Mouse (Mus musculus): ENCODE data around the gene Susd5. TPM values are rescaled to one million over a fixed set of nuclear protein-coding genes. Genes with fewer than 3 reads are reported as not detected.

Susd5 gene
- polyA plus RNA-seq, 1 experiment from 2014 or later: 0.53 TPM

DNA sequence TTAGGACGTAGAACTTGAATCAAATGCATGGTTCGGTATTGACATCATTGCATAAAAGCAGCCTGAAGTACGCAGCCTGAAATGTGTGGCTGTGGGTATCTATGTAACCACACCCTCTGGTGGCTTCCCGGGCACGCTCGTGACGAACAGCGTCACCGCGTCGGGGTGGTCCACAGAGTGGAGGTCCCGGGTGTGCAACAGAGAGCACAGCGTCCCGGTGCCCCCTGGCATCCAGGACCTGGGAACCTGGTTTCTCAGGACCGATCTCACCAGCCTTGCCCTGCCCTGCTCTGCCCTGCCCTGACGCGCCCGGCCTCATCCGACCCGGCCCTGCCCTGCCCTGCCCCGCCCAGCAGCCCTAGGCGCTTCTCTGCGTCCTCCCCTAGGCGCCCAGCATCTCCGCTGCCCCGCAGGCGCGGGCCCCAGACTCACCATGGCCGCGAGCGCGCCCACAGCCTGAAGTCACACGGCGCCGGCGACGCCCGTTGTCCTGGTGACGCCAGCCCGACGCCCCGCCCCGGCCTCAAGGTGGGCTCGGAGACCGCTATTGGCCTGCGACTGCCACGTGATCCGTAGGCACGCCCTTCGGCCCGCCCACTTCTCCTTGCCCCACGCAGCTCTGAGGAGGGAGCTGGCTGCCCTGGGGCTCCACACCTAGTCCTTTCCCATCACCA, 30.5 kb upstream of the Susd5 start:
- peak; percentile 84 for ATAC-seq (replicated peaks; ENCODE audit: insufficient number of reproducible peaks, insufficient read depth, low FRiP score, low read depth)
- Histone ChIP-seq H3K4me3 (peak overlapping the region; percentile 77), H3K9me3 (replicated peaks) (no peaks in the 10 kb centered on the region), H3K27ac (no peak overlapping the region), H3K9ac (peak overlapping the region; percentile 56), H3K4me2 (peak overlapping the region; percentile 94), H3K4me1 (replicated peaks) (peaks cover 15% of the 10 kb centered on the region), H3K27me3 (no peaks in the 10 kb centered on the region), H3K36me3 (no peaks in the 10 kb centered on the region)
- WGBS: under 1% methylated on average over 52 of the region's 52 CpGs

DNA sequence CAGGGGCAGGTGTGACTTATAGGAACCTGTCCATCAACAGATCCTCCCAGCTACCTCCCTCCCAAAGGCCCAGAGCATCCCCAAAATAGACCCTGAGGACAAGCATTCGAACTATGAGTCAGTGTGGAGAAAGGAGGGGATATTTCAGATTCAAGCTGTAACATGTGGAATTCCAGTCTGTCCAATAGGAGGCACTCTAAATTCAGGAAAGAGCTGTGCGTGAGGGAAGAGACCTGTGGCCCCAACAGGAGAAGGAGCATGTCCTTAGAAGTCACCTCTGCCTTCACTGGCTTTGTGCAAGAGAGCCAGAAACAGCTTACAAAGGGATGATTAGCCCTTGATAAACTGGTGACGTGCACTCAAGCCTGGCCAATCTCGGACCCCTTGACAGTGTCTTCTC, 16.0 kb upstream of the Susd5 start:
- Histone ChIP-seq H3K4me2 (no peak overlapping the region), H3K27me3 (0 out of 2 replicates have a peak, but pooled peaks cover 3% of the 10 kb centered on the region), H3K27ac (no peak overlapping the region), H3K4me3 (no peak overlapping the region), H3K9me3 (replicated peaks) (no peaks in the 10 kb centered on the region), H3K36me3 (no peaks in the 10 kb centered on the region), H3K9ac (no peak overlapping the region), H3K4me1 (replicated peaks) (no peaks in the 10 kb centered on the region)
- no peak for ATAC-seq (replicated peaks; ENCODE audit: insufficient number of reproducible peaks, insufficient read depth, low FRiP score, low read depth)
- WGBS: 47% methylated on average over 4 of the region's 4 CpGs

DNA sequence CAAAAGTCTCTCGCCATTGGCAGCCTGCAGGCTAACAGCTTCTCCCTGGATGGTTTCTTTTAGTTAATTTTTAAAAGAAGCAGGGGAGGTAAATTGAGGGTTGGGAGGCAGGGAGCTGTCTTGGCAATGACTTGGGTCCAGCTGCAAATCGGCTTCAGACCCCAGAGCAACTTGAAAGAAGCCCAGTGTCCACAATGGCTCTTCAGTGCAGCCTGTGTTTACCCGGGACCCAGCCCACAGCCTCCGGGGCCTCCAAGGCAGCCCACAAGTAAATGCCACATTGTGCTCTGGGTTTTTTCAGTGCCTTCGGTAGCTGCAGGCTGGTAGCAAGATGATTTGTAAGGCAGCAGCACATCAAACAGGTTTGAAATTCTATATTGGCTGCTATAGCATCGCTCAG, 14.4 kb upstream of the Susd5 start:
- no peak overlapping the region for H3K9ac ChIP-seq

DNA sequence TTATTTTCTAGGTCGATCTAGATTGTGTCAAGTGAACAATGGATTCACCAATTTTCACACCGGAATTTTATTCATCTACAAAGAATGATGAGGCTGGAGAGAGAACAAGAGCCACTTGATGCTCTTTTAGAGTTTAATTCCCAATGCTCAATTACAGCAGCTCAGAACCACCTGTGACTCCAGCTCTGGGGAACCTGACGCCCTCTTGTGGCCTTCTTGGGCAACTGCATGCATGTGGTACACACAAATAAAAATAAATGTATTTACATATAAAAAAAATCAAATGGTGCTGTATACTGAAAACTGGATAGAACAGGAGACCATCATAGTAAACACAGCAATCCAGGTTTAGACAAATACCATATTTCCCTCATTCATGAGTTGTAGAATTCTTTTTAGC, 12.5 kb upstream of the Susd5 start:
- no peak overlapping the region for H3K27ac ChIP-seq
- no peaks in the 10 kb centered on the region for H3K36me3 ChIP-seq
- H3K4me1 ChIP-seq (replicated peaks): no peaks in the 10 kb centered on the region
- 0 out of 2 replicates have a peak, but pooled peaks cover 3% of the 10 kb centered on the region for H3K27me3 ChIP-seq
- H3K9ac ChIP-seq: no peak overlapping the region
- ATAC-seq (replicated peaks; ENCODE audit: insufficient number of reproducible peaks, insufficient read depth, low FRiP score, low read depth): no peak
- H3K9me3 ChIP-seq (replicated peaks): no peaks in the 10 kb centered on the region
- WGBS: 56% methylated on average over 3 of the region's 3 CpGs
- no peak overlapping the region for H3K4me3 ChIP-seq
- H3K4me2 ChIP-seq: no peak overlapping the region

More for the DNA sequence above, 14.4 kb upstream of the Susd5 start:
- Histone ChIP-seq H3K4me3 (no peak overlapping the region), H3K36me3 (no peaks in the 10 kb centered on the region), H3K27ac (no peak overlapping the region), H3K4me1 (replicated peaks) (no peaks in the 10 kb centered on the region), H3K9me3 (replicated peaks) (no peaks in the 10 kb centered on the region), H3K4me2 (no peak overlapping the region), H3K27me3 (0 out of 2 replicates have a peak, but pooled peaks cover 3% of the 10 kb centered on the region)
- ATAC-seq (replicated peaks; ENCODE audit: insufficient number of reproducible peaks, insufficient read depth, low FRiP score, low read depth): no peak
- WGBS: 58% methylated on average over 6 of the region's 6 CpGs

DNA sequence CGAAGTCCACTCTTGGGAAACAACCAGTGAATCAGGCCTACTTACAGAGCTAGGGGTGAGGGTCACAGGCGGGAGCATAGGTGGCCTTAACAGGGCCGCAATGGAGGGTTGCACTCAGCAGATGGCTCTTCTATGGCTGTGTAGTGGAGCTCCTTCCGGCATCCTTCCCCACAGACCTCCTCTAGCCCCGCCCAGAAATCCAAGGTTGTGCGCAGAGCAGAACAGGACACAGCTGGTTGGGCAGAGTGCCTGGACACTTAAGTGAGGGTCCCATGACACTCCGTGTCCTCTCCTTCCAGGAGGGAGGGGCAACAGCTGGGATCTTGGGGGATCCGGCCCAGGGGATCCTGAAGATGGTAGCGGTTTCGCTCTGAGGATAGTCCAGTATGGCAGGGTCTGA, 10.9 kb upstream of the Susd5 start, which contains the start of gene Fbxl2:
TSS of gene Fbxl2 (minus strand) at position 164 of the 400 bp plus-strand sequence.
- no peaks in the 10 kb centered on the region for H3K36me3 ChIP-seq
- H3K27ac ChIP-seq: no peak within 1 kb of the TSS
- no peak for ATAC-seq (replicated peaks; ENCODE audit: insufficient number of reproducible peaks, insufficient read depth, low FRiP score, low read depth)
- H3K27me3 ChIP-seq: 0 out of 2 replicates have a peak, but pooled peaks cover 3% of the 10 kb centered on the region
- H3K9ac ChIP-seq: no peak within 1 kb of the TSS
- H3K4me1 ChIP-seq (replicated peaks): no peaks in the 10 kb centered on the region
- WGBS: 81% methylated on average over 10 of the region's 10 CpGs
- no peak within 1 kb of the TSS for H3K4me2 ChIP-seq
- H3K4me3 ChIP-seq: no peak within 1 kb of the TSS
- no peaks in the 10 kb centered on the region for H3K9me3 ChIP-seq (replicated peaks)

DNA sequence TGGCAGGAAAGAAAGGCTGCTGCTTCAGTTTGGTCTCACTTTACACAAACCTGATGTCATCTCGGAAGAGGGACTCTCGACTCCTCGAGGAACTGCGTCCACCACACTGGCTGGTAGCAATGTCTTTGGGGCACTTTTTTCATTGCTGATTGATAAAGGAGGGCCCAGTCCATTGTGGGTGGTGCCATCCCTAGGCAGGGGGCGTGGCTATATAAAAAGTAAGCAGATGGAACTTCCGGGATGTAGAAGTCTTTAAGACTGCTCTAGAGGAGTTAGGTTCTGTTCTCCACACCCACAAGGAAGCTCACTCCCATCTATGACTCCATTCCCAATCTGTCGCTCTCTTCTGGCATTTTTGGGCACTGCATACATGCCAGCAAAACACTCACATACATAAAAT, 10.3 kb upstream of the Susd5 start:
- no peak for ATAC-seq (replicated peaks; ENCODE audit: insufficient number of reproducible peaks, insufficient read depth, low FRiP score, low read depth)
- Histone ChIP-seq H3K4me3 (no peak overlapping the region), H3K4me2 (no peak overlapping the region), H3K9me3 (replicated peaks) (no peaks in the 10 kb centered on the region), H3K9ac (no peak overlapping the region), H3K27me3 (0 out of 2 replicates have a peak, but pooled peaks cover 3% of the 10 kb centered on the region), H3K4me1 (replicated peaks) (no peaks in the 10 kb centered on the region), H3K27ac (no peak overlapping the region), H3K36me3 (no peaks in the 10 kb centered on the region)
- 81% methylated on average over 7 of the region's 7 CpGs for WGBS

DNA sequence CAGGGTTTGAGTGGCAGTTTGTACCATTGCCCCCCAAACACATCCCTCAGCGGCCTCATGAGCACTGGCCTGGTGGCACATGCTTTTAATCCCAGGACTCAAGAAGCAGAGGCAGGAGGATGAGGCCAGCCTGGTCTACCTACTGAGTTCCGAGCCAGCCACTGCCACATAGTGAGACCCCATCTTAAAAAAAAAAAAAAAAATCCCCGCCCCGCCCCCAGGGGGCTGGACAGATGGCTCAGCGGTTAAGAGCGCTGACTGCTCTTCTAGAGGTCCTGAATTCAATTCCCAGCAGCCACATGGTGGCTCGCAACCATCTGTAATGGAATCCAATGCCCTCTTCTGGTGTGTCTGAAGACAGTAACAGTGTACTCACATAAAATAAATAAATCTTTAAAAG, 6.8 kb upstream of the Susd5 start:
- no peak overlapping the region for H3K9ac ChIP-seq
- no peak overlapping the region for H3K4me2 ChIP-seq

DNA sequence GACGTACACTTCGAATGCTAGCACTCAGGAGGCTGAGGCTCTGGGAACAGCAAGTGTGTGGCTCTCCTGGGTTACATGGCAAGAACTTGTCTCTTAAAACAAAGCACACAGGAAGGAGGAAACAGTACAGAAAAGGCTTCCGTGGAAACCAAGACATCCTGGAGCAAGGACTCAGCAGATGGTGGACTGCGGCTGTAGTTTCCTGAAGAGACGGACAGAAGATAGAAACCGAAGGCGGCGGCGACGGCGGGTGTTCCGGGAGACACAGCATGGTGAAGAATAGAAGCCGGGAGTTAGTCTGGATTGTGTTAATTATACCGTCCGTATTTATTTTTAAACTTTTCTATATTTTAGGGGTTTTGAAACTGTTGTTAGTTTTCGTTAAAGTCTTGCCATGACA, 6.2 kb upstream of the Susd5 start:
- Histone ChIP-seq H3K9me3 (replicated peaks) (no peaks in the 10 kb centered on the region), H3K36me3 (no peaks in the 10 kb centered on the region), H3K4me2 (no peak overlapping the region), H3K27me3 (peaks cover 9% of the 10 kb centered on the region), H3K4me3 (no peak overlapping the region), H3K9ac (no peak overlapping the region), H3K4me1 (replicated peaks) (no peaks in the 10 kb centered on the region), H3K27ac (no peak overlapping the region)
- no peak for ATAC-seq (replicated peaks; ENCODE audit: insufficient number of reproducible peaks, insufficient read depth, low FRiP score, low read depth)
- WGBS: 86% methylated on average over 16 of the region's 16 CpGs

More for the DNA sequence above, 6.8 kb upstream of the Susd5 start:
- WGBS: 86% methylated on average over 7 of the region's 7 CpGs
- H3K4me1 ChIP-seq (replicated peaks): no peaks in the 10 kb centered on the region
- no peaks in the 10 kb centered on the region for H3K36me3 ChIP-seq
- no peak overlapping the region for H3K4me3 ChIP-seq
- no peak for ATAC-seq (replicated peaks; ENCODE audit: insufficient number of reproducible peaks, insufficient read depth, low FRiP score, low read depth)
- H3K9me3 ChIP-seq (replicated peaks): no peaks in the 10 kb centered on the region
- no peak overlapping the region for H3K27ac ChIP-seq
- H3K27me3 ChIP-seq: peaks cover 3% of the 10 kb centered on the region

DNA sequence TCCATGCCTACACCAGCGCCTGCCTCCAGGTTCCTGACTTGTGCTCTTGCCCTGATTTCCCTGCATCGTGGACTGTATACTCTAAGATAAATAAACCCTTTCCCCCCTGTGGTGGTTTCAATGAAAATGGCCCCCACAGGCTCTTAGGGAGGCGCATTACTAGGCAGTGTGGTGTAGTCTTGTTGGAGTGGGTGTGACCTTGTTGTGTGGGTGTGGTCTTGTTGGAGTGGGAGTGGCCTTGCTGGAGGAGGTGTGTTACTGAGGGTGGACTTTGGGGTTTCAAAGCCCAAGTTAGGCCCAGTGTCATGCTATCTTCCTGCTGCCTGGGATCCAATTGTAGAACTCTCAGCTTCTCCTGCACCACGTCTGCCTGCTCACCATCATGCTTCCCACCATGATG, 4.9 kb upstream of the Susd5 start:
- H3K9ac ChIP-seq: no peak overlapping the region
- H3K27me3 ChIP-seq: peaks cover 22% of the 10 kb centered on the region
- ATAC-seq (replicated peaks; ENCODE audit: insufficient number of reproducible peaks, insufficient read depth, low FRiP score, low read depth): no peak
- no peaks in the 10 kb centered on the region for H3K36me3 ChIP-seq
- no peak overlapping the region for H3K4me2 ChIP-seq
- H3K4me1 ChIP-seq (replicated peaks): peaks cover 2% of the 10 kb centered on the region; the same call in 1 of the 2 replicates
- no peak overlapping the region for H3K4me3 ChIP-seq
- no peak overlapping the region for H3K27ac ChIP-seq
- H3K9me3 ChIP-seq (replicated peaks): no peaks in the 10 kb centered on the region
- 72% methylated on average over 4 of the region's 4 CpGs for WGBS

DNA sequence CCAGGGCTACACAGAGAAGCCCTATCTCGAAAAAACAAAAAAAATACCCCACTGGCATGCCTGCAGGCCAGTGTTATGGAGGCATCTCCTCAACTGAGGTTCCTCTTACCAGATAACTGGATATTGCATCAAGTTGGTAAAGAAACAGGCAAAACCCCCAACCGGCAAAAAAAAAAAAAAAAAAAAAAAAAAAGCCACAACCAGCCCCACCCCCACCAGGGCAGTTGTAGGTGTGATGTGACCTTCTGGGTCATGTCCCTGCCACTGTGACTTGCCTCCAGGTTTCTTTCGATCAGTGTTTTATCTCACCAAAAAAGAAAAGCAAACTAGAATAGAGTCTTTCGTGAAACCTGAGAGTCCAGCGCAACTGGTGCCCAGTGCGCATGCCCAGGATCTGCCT, 4.1 kb upstream of the Susd5 start:
- H3K4me1 ChIP-seq (replicated peaks): peaks cover 10% of the 10 kb centered on the region
- no peak for ATAC-seq (replicated peaks; ENCODE audit: insufficient number of reproducible peaks, insufficient read depth, low FRiP score, low read depth)

DNA sequence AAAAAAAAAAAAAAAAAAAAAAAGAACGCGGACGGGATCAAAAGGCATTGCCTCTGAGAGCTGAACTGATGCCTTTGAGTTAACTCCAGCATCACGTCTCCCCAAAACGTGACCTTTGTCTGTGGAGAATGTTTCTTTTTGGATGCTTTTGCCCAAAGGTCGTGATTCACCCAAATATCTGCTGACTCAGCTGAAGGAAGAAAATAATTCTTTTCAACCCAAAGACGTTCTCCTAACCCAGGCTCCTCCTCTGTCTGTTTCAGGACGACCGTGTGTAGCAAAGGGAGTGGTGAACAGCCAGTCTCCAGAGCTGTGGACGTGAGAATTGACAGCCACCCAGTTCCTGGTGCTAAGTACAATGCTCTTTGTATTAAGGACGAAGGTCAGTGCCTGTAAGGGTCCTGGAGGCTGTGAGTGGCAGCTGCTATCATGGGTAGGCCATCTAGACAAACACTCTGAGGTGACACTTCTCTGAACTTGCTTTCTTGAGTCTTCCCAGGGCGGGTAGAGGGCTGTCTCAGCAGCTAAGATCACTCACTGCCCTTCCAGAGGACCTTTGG, 11.6 kb downstream of the Susd5 start:
- H3K4me3 ChIP-seq: no peak overlapping the region
- H3K4me2 ChIP-seq: no peak overlapping the region
- ATAC-seq (replicated peaks; ENCODE audit: insufficient number of reproducible peaks, insufficient read depth, low FRiP score, low read depth): no peak
- no peak overlapping the region for H3K9ac ChIP-seq
- H3K4me1 ChIP-seq (replicated peaks): no peaks in the 10 kb centered on the region
- H3K27me3 ChIP-seq: no peaks in the 10 kb centered on the region
- H3K27ac ChIP-seq: no peak overlapping the region
- no peaks in the 10 kb centered on the region for H3K9me3 ChIP-seq (replicated peaks)
- no peaks in the 10 kb centered on the region for H3K36me3 ChIP-seq
- 54% methylated on average over 12 of the region's 12 CpGs for WGBS

More for the DNA sequence above, 4.1 kb upstream of the Susd5 start:
- 66% methylated on average over 6 of the region's 6 CpGs for WGBS
- Histone ChIP-seq H3K36me3 (no peaks in the 10 kb centered on the region), H3K4me2 (no peak overlapping the region), H3K9me3 (replicated peaks) (no peaks in the 10 kb centered on the region), H3K4me3 (no peak overlapping the region), H3K9ac (no peak overlapping the region), H3K27me3 (peaks cover 30% of the 10 kb centered on the region), H3K27ac (no peak overlapping the region)

DNA sequence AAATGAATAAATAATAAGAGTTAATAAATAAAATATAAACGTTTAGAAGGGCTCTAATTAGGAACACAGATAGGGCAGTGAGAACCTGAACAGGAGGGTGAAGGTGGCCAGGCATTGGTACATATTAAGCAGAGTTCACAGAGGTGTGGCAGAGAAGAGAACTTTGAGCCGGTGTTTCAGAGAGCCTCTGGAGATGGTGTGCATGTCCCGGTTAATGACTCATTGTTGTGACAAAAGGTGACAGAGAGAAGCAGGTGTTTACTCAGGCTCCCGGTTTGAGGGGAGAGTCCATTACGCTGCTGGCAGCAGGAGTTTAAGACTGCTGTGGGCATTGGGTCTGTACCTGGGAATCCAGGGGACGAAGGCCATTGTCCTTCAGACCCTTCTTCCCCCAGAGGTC, 12.4 kb downstream of the Susd5 start:
- WGBS: 57% methylated on average over 6 of the region's 6 CpGs
- ATAC-seq (replicated peaks; ENCODE audit: insufficient number of reproducible peaks, insufficient read depth, low FRiP score, low read depth): no peak
- H3K36me3 ChIP-seq: no peaks in the 10 kb centered on the region

More for the DNA sequence above, 12.4 kb downstream of the Susd5 start:
- Histone ChIP-seq H3K4me1 (replicated peaks) (no peaks in the 10 kb centered on the region), H3K4me3 (no peak overlapping the region), H3K4me2 (no peak overlapping the region), H3K27ac (no peak overlapping the region), H3K9ac (no peak overlapping the region), H3K9me3 (replicated peaks) (no peaks in the 10 kb centered on the region), H3K27me3 (no peaks in the 10 kb centered on the region)

Measured in heart, embryonic 15.5 days (tissue).